Mouse (Mus musculus) CH12.LX (cell line): ENCODE measurements around the gene Nxph1. TPM values are rescaled to one million over a fixed set of nuclear protein-coding genes. Genes with fewer than 3 reads are reported as not detected.

Experiments
- DNase-seq: peaks from one replicate; pipeline ENCODE4 v3.0.0-alpha.2; 2013; ENCODE audit errors: extremely low read depth
- H3K27ac ChIP-seq: 2 replicates; pipeline ENCODE4 v1.5.1; 2012; ENCODE audit warnings: low read depth, mild to moderate bottlenecking, control low read depth, moderate library complexity; ENCODE audit not compliant: insufficient read depth
- H3K27me3 ChIP-seq: replicated peaks from 2 replicates; pipeline ENCODE3; 2012; ENCODE audit warnings: inconsistent platforms
- H3K36me3 ChIP-seq, 2 experiments: replicated peaks in 1 of 2; 2 replicates each; pipeline versions ENCODE3 to v1.6.1; 2012; ENCODE audit warnings: inconsistent platforms in 1 of 2, low read length in 1 of 2, mild to moderate bottlenecking in 1 of 2, mixed read lengths in 1 of 2, moderate library complexity in 1 of 2; ENCODE audit not compliant: control insufficient read depth in 1 of 2, insufficient read depth in 1 of 2
- H3K4me1 ChIP-seq, 2 experiments: 2 replicates each; pipeline ENCODE4 v1.6.1; 2012; ENCODE audit warnings: inconsistent platforms in 1 of 2, moderate library complexity in 1 of 2; ENCODE audit not compliant: insufficient read depth in 2 of 2, control insufficient read depth in 1 of 2
- H3K4me2 ChIP-seq: 2 replicates; pipeline ENCODE4 v1.6.1; 2012; ENCODE audit warnings: low read depth, mild to moderate bottlenecking, control low read depth; ENCODE audit not compliant: poor library complexity, insufficient read depth, severe bottlenecking
- H3K4me3 ChIP-seq, 3 experiments: fragments of 150-350 bp in 1 of 3; sonication (generic) in 1 of 3; replicated peaks in 1 of 3; 2 replicates each; pipeline versions ENCODE3 to v1.5.1; 2011 to 2012; ENCODE audit warnings: low read depth in 2 of 3, low read length in 2 of 3, mild to moderate bottlenecking in 2 of 3, moderate library complexity in 2 of 3, control low read depth in 1 of 3, improper control_type of control experiment in 1 of 3, inconsistent platforms in 1 of 3, mixed read lengths in 1 of 3; ENCODE audit not compliant: poor library complexity in 1 of 3
- H3K79me2 ChIP-seq: replicated peaks from 2 replicates; pipeline ENCODE4 v1.6.1; 2012; ENCODE audit warnings: mild to moderate bottlenecking, moderate library complexity; ENCODE audit not compliant: control insufficient read depth, poor library complexity, insufficient read depth, severe bottlenecking; ENCODE audit errors: extremely low read depth
- H3K9ac ChIP-seq: 2 replicates; pipeline ENCODE4 v1.6.1; 2012; ENCODE audit warnings: low read depth, mild to moderate bottlenecking, control low read depth, moderate library complexity; ENCODE audit not compliant: insufficient read depth
- H3K9me3 ChIP-seq: replicated peaks from 2 replicates; pipeline ENCODE3; 2012; ENCODE audit warnings: low read length, inconsistent platforms, mixed read lengths
- CTCF ChIP-seq, 2 experiments: IDR thresholded peaks in 1 of 2; conservative IDR thresholded peaks in 1 of 2; 2 replicates each; pipeline ENCODE4 v1.5.1; 2011 to 2012; ENCODE audit warnings: low read depth in 2 of 2, low read length in 2 of 2, improper control_type of control experiment in 1 of 2, inconsistent platforms in 1 of 2, mild to moderate bottlenecking in 1 of 2, moderate library complexity in 1 of 2
- E2F4 ChIP-seq: IDR thresholded peaks from 2 replicates; pipeline ENCODE4 v1.6.1; 2011; ENCODE audit warnings: low read depth, low read length, improper control_type of control experiment; ENCODE audit not compliant: insufficient replicate concordance
- ETS1 ChIP-seq: conservative IDR thresholded peaks from 2 replicates; pipeline ENCODE4 v1.6.1; 2012; ENCODE audit warnings: low read depth, mild to moderate bottlenecking, inconsistent platforms, low read length, improper control_type of control experiment, moderate library complexity
- IRF4 ChIP-seq: IDR thresholded peaks from 2 replicates; pipeline ENCODE4 v1.6.1; 2014; ENCODE audit warnings: low read depth, mild to moderate bottlenecking, inconsistent platforms, low read length, improper control_type of control experiment
- MAX ChIP-seq: IDR thresholded peaks from 2 replicates; pipeline ENCODE4 v1.6.1; 2011; ENCODE audit warnings: low read length, improper control_type of control experiment
- MXI1 ChIP-seq: IDR thresholded peaks from 2 replicates; pipeline ENCODE4 v1.6.1; 2011; ENCODE audit warnings: mild to moderate bottlenecking, low read depth, low read length, improper control_type of control experiment
- MYC ChIP-seq: IDR thresholded peaks from 2 replicates; pipeline ENCODE4 v1.6.1; 2011; ENCODE audit warnings: low read depth, mild to moderate bottlenecking, improper control_type of control experiment, low read length
- POLR2A ChIP-seq: IDR thresholded peaks from 2 replicates; pipeline ENCODE4 v1.6.1; 2011; ENCODE audit warnings: low read depth, mild to moderate bottlenecking, improper control_type of control experiment, low read length
- RCOR1 ChIP-seq: conservative IDR thresholded peaks from 2 replicates; pipeline ENCODE4 v1.6.1; 2012; ENCODE audit warnings: low read depth, mild to moderate bottlenecking, inconsistent platforms, low read length, improper control_type of control experiment
- SIN3A ChIP-seq: IDR thresholded peaks from 2 replicates; pipeline ENCODE4 v1.6.1; 2012; ENCODE audit warnings: low read length, improper control_type of control experiment, inconsistent platforms
- USF1 ChIP-seq: IDR thresholded peaks from 2 replicates; pipeline ENCODE4 v1.6.1; 2014; ENCODE audit warnings: low read depth, mild to moderate bottlenecking, inconsistent platforms, low read length, improper control_type of control experiment
- ZKSCAN1 ChIP-seq: IDR thresholded peaks from 2 replicates; pipeline ENCODE4 v1.6.1; 2012; ENCODE audit warnings: low read depth, inconsistent platforms, low read length, improper control_type of control experiment, borderline replicate concordance
- ZMIZ1 ChIP-seq: IDR thresholded peaks from 2 replicates; pipeline ENCODE4 v1.6.1; 2012; ENCODE audit warnings: low read depth, mild to moderate bottlenecking, inconsistent platforms, low read length, improper control_type of control experiment
- dilution Hi-C: fragments of 300-500 bp; cut with MboI; formaldehyde crosslinking; loops from 2 replicates; pipeline ENCODE4 v1.14.3; 2020; ENCODE audit warnings: low sequenced_read_pairs; ENCODE audit not compliant: extremely low pct_unique_long_range_greater_than_20kb, extremely low pct_ligation_motif_present
- in situ Hi-C: fragments of 300-500 bp; cut with MboI; formaldehyde crosslinking; loops from 3 replicates; pipeline ENCODE4 v1.14.3; 2019; ENCODE audit warnings: low sequenced_read_pairs, low pct_ligation_motif_present, low pct_unique_long_range_greater_than_20kb, mixed read lengths
- polyA plus RNA-seq: library from polyadenylated mRNA; unstranded; fragments of >175 nt; gene quantifications from 2 replicates; pipeline ENCODE4 v1.2.1, GENCODE M21; 2012; ENCODE audit warnings: low read depth; ENCODE audit not compliant: insufficient read length
- total RNA-seq, 2 experiments: library from RNA; depleted of rRNA; stranded (reverse); fragments of 300-350 nt in 1 of 2; fragments of >200 nt in 1 of 2; gene quantifications; 2 replicates each; pipeline ENCODE4 v1.2.3; 2012 to 2014

Gene Nxph1
- total and polyA plus RNA-seq, 3 experiments = not detected

GRCm38 (mm10) chr6:8955817-8956529, 7.7 kb downstream of the Nxph1 start:
- no peaks in the 10 kb centered on the region for H3K9me3 ChIP-seq
- TF ChIP-seq MAX = no peak
- H3K4me2 ChIP-seq = no peak overlapping the region
- DNase-seq = no peak
- dilution Hi-C loops = no loop called here
- no peaks in the 10 kb centered on the region for H3K79me2 ChIP-seq
- H3K27me3 ChIP-seq = no peaks in the 10 kb centered on the region
- H3K4me3 ChIP-seq = no peak overlapping the region
- no peak overlapping the region for H3K27ac ChIP-seq
- no peaks in the 10 kb centered on the region for H3K36me3 ChIP-seq
- H3K9ac ChIP-seq = no peak overlapping the region
- in situ Hi-C loops = no loop called here
- H3K4me1 ChIP-seq = peaks cover 0 to 3% of the 10 kb centered on the region in 2 experiments; a peak in 1 of 4 replicates

- Histone ChIP-seq H3K4me1 (peaks cover 0 to 3% of the 10 kb centered on the region in 2 experiments; a peak in 1 of 4 replicates), H3K9me3 (no peaks in the 10 kb centered on the region), H3K9ac (no peak overlapping the region), H3K4me2 (no peak overlapping the region), H3K27ac (no peak overlapping the region), H3K4me3 (no peak overlapping the region), H3K79me2 (no peaks in the 10 kb centered on the region), H3K27me3 (no peaks in the 10 kb centered on the region), H3K36me3 (no peaks in the 10 kb centered on the region)
- in situ Hi-C loops (no loop called here), dilution Hi-C loops (no loop called here)
- TF ChIP-seq MAX = no peak
- TF ChIP-seq SIN3A = no peak
- TF ChIP-seq USF1 = no peak
- no peak for TF ChIP-seq MXI1
- TF ChIP-seq POLR2A = no peak
- no peak for DNase-seq
These were observed 8.7 kb downstream of the Nxph1 start for GRCm38 (mm10) chr6:8956743-8957528.

- H3K4me1 ChIP-seq = peaks cover 0 to 3% of the 10 kb centered on the region in 2 experiments; a peak in 1 of 4 replicates
- no peaks in the 10 kb centered on the region for H3K79me2 ChIP-seq
- no peaks in the 10 kb centered on the region for H3K9me3 ChIP-seq
- peak overlapping the region; percentile 14 for H3K4me2 ChIP-seq
- no peak overlapping the region for H3K27ac ChIP-seq
- H3K9ac ChIP-seq = no peak overlapping the region
- dilution Hi-C loops = no loop called here
- TF ChIP-seq USF1 (no peak), E2F4 (no peak), ZMIZ1 (no peak), ZKSCAN1 (no peak), SIN3A (no peak), MYC (no peak), CTCF (conservative IDR thresholded peaks at IDR 0.05 in 1 of 2, IDR thresholded peaks at IDR 0.05 in 1 of 2; ENCODE audit: low read depth in 2 of 2, low read length in 2 of 2) (no peak), IRF4 (no peak), ETS1 (no peak), RCOR1 (no peak)
- no peak overlapping the region for H3K4me3 ChIP-seq
- no peak for DNase-seq
- in situ Hi-C loops = no loop called here
- H3K27me3 ChIP-seq = no peaks in the 10 kb centered on the region
- H3K36me3 ChIP-seq = no peaks in the 10 kb centered on the region
These were observed 9.3 kb downstream of the Nxph1 start for GRCm38 (mm10) chr6:8957529-8957887.
